Mouse (Mus musculus) neural tube, embryonic 13.5 days (tissue): ENCODE data around the gene Cntn1. TPM values are rescaled to one million over a fixed set of nuclear protein-coding genes. Genes with fewer than 3 reads are reported as not detected.

ENCODE experiments used
- ATAC-seq: fragments of 200-750 bp; cut with Nextera tagmentation; 2 replicates; pipeline ENCODE4 v1.8.0; 2017; ENCODE audit warnings: low read depth, mild to moderate bottlenecking, moderate TSS enrichment, moderate library complexity
- H3K27ac ChIP-seq: fragments of 300-500 bp; sonication (generic); replicated peaks from 2 replicates; pipeline ENCODE4 v1.5.1; 2015; ENCODE audit warnings: moderate library complexity, mild to moderate bottlenecking, inconsistent platforms
- H3K27me3 ChIP-seq: fragments of 300-500 bp; sonication (generic); 2 replicates; pipeline ENCODE4 v1.6.1; 2015; ENCODE audit warnings: mild to moderate bottlenecking, inconsistent platforms
- H3K36me3 ChIP-seq: fragments of 300-500 bp; sonication (generic); 2 replicates; pipeline ENCODE4 v1.6.1; 2015; ENCODE audit warnings: mild to moderate bottlenecking, inconsistent platforms
- H3K4me1 ChIP-seq: fragments of 300-500 bp; sonication (generic); replicated peaks from 2 replicates; pipeline ENCODE4 v1.6.1; 2015; ENCODE audit warnings: inconsistent platforms
- H3K4me2 ChIP-seq: fragments of 300-500 bp; sonication (generic); 2 replicates; pipeline ENCODE4 v1.6.1; 2015; ENCODE audit warnings: inconsistent platforms, mild to moderate bottlenecking, moderate library complexity
- H3K4me3 ChIP-seq: fragments of 300-500 bp; sonication (generic); 2 replicates; pipeline ENCODE4 v1.5.1; 2015; ENCODE audit warnings: mild to moderate bottlenecking, inconsistent platforms
- H3K9ac ChIP-seq: fragments of 300-500 bp; sonication (generic); 2 replicates; pipeline ENCODE4 v1.6.1; 2015; ENCODE audit warnings: moderate library complexity, mild to moderate bottlenecking, inconsistent platforms
- H3K9me3 ChIP-seq: fragments of 300-500 bp; sonication (generic); 2 replicates; pipeline ENCODE4 v1.6.1; 2016; ENCODE audit warnings: inconsistent platforms
- WGBS: fragments of 180-500 bp; shearing (Covaris S2); methylation state at CpG from one replicate; pipeline ENCODE4 v1.1.7; 2015; 5-methylcytosine and 5-hydroxymethylcytosine counted together
- polyA plus RNA-seq: library from polyadenylated mRNA; unstranded; fragments of >200 nt; fragmentation: Nextera tagmentation; extraction: Ambion mirVana; gene quantifications from 2 replicates; pipeline ENCODE4 v1.2.1, GENCODE M21; 2015

The Cntn1 gene
- polyA plus RNA-seq, 1 experiment from 2014 or later, result 31.0 TPM

- no peak overlapping the region for H3K4me3 ChIP-seq
Observed at GRCm38 (mm10) chr15:92364153-92364552, 313.2 kb downstream of the Cntn1 start.

GRCm38 (mm10) chr15:92364592-92364991 is 313.6 kb downstream of the Cntn1 start:
- no peak for ATAC-seq
- H3K4me1 ChIP-seq, result 0 out of 2 replicates have a peak, but pooled peaks cover 5% of the 10 kb centered on the region
- no peak overlapping the region for H3K4me3 ChIP-seq
- no peak overlapping the region for H3K27ac ChIP-seq
- H3K36me3 ChIP-seq, result no peaks in the 10 kb centered on the region
- H3K9me3 ChIP-seq, result no peaks in the 10 kb centered on the region
- no peak overlapping the region for H3K4me2 ChIP-seq
- H3K9ac ChIP-seq, result no peak overlapping the region
- no peaks in the 10 kb centered on the region for H3K27me3 ChIP-seq

More at GRCm38 (mm10) chr15:92364153-92364552, 313.2 kb downstream of the Cntn1 start:
- no peaks in the 10 kb centered on the region for H3K36me3 ChIP-seq
- no peak overlapping the region for H3K27ac ChIP-seq
- H3K9ac ChIP-seq, result no peak overlapping the region
- no peak overlapping the region for H3K4me2 ChIP-seq
- H3K9me3 ChIP-seq, result no peaks in the 10 kb centered on the region
- 62% methylated on average over 6 of the region's 6 CpGs for WGBS
- no peak for ATAC-seq
- H3K27me3 ChIP-seq, result no peaks in the 10 kb centered on the region
- 0 out of 2 replicates have a peak, but pooled peaks cover 5% of the 10 kb centered on the region for H3K4me1 ChIP-seq

Other genes starting within 250 kb of the Cntn1 start
- not detected in 2 replicates for gene Smgc, start 212.9 kb upstream of the Cntn1 start, polyA plus RNA-seq